ENCODE assay signal across 9 mouse cellular contexts in genomic region chr8:94199202-94199869, GRCm38 (mm10). TPM values are rescaled to one million over a fixed set of nuclear protein-coding genes. Genes with fewer than 3 reads are reported as not detected.
DNase-seq lines count a peak whose midpoint lies in the region; ATAC-seq and TF ChIP-seq lines count a peak whose summit lies in the region.
"Had no signal": no experiment of that assay in that cellular context is flagged by ENCODE, and none has a peak within 500 bp of the region (broad histone marks: within the 10 kb centered on the region; RNA-seq: fewer than 3 reads in every experiment).

No protein-coding gene starts in this region.

- no peaks in the 10 kb centered on the region for H3K27me3 ChIP-seq in heart, embryonic 15.5 days
- H3K27me3 ChIP-seq: limb, embryonic 13.5 days had no signal

- WGBS in heart, embryonic 15.5 days: 44% methylated on average over 10 of the region's 10 CpGs

- H3K4me3 ChIP-seq in heart, embryonic 15.5 days: no peak overlapping the region
- no peak overlapping the region for H3K4me3 ChIP-seq in layer of hippocampus, adult 2 months
- H3K4me3 ChIP-seq: limb, embryonic 13.5 days had no signal

- no peaks in the 10 kb centered on the region for H3K4me1 ChIP-seq in heart, embryonic 15.5 days (replicated peaks)
- H3K4me1 ChIP-seq: limb, embryonic 13.5 days had no signal

- H3K36me3 ChIP-seq in heart, embryonic 15.5 days: no peaks in the 10 kb centered on the region
- H3K36me3 ChIP-seq: limb, embryonic 13.5 days had no signal

- peak overlapping the region; percentile 40; the same call in 1 of the 2 replicates for H3K4me2 ChIP-seq in heart, embryonic 15.5 days
- H3K4me2 ChIP-seq: limb, embryonic 13.5 days had no signal

- peak; percentile 72 for ATAC-seq in cerebellum, adult (ENCODE audit: insufficient number of reproducible peaks, low FRiP score, low TSS enrichment)
- ATAC-seq in common myeloid progenitor, adult 5-6 weeks (replicated peaks; ENCODE audit: low read depth, poor library complexity, severe bottlenecking): peak; percentile 89
- 0 out of 2 replicates have a peak, but pooled peaks have one; percentile 43 for ATAC-seq in heart, embryonic 15.5 days (replicated peaks; ENCODE audit: insufficient number of reproducible peaks, insufficient read depth, low FRiP score, low read depth)

- peak; percentile 90 for TF ChIP-seq CTCF in layer of hippocampus, adult 2 months (conservative IDR thresholded peaks at IDR 0.05)

- H3K27ac ChIP-seq in heart, embryonic 15.5 days: no peak overlapping the region
- H3K27ac ChIP-seq in layer of hippocampus, adult 2 months: no peak overlapping the region
- H3K27ac ChIP-seq: limb, embryonic 13.5 days had no signal

- no peak for DNase-seq in cerebellum, adult 11-12 months
- DNase-seq in MN1 (ENCODE audit: low spot score): peak; percentile 89
- DNase-seq in layer of hippocampus, adult 2 months (ENCODE audit: low spot score in 2 of 2): peak; percentile 64 to 87
- peak; percentile 73 for DNase-seq in lung, postnatal 36 days
- DNase-seq in spleen, adult 12 weeks (ENCODE audit: low spot score): peak; percentile 34

- H3K9ac ChIP-seq in heart, embryonic 15.5 days: no peak overlapping the region
- H3K9ac ChIP-seq: limb, embryonic 13.5 days had no signal

- no peaks in the 10 kb centered on the region for H3K9me3 ChIP-seq in heart, embryonic 15.5 days (replicated peaks)
- H3K9me3 ChIP-seq: limb, embryonic 13.5 days had no signal

RNA-seq across cellular contexts. Expression of gene Nup93, which starts 15.0 kb away (rescaled TPM):
- total RNA-seq in common myeloid progenitor, adult 5-6 weeks (2017): 42.3 and 46.4 TPM in 2 replicates
- polyA plus RNA-seq in heart, embryonic 15.5 days (2015; fragmentation: Nextera tagmentation; extraction: Ambion mirVana): 51.6 and 60.7 TPM in 2 replicates
- 10 to 100 TPM; 62.9 to 66.3 TPM for total RNA-seq in layer of hippocampus, adult 2 months (2021)

RNA-seq across cellular contexts. Expression of gene Mt1, which starts 20.5 kb away (rescaled TPM):
- total RNA-seq in common myeloid progenitor, adult 5-6 weeks (2017): 115 and 180 TPM in 2 replicates
- polyA plus RNA-seq in heart, embryonic 15.5 days (2015; fragmentation: Nextera tagmentation; extraction: Ambion mirVana): 432 and 538 TPM in 2 replicates
- total RNA-seq in layer of hippocampus, adult 2 months (2021): 100 to 1,000 TPM; 636 to 650 TPM

RNA-seq across cellular contexts. Expression of gene Mt2, which starts 26.9 kb away (rescaled TPM):
- 113 and 182 TPM in 2 replicates for total RNA-seq in common myeloid progenitor, adult 5-6 weeks (2017)
- 47.8 and 51.2 TPM in 2 replicates for polyA plus RNA-seq in heart, embryonic 15.5 days (2015; fragmentation: Nextera tagmentation; extraction: Ambion mirVana)
- 100 to 1,000 TPM; 545 to 546 TPM for total RNA-seq in layer of hippocampus, adult 2 months (2021)

RNA-seq across cellular contexts. Expression of gene Mt3, which starts 46.9 kb away (rescaled TPM):
- not detected in 2 replicates for total RNA-seq in common myeloid progenitor, adult 5-6 weeks (2017)
- 56.5 and 69.8 TPM in 2 replicates for polyA plus RNA-seq in heart, embryonic 15.5 days (2015; fragmentation: Nextera tagmentation; extraction: Ambion mirVana)
- 1,000 to 10,000 TPM; 1,175 to 1,192 TPM for total RNA-seq in layer of hippocampus, adult 2 months (2021)
